Mouse (Mus musculus): ENCODE measurements around the gene Fnbp1l.

Fnbp1l gene

GRCm38 (mm10) chr3:122603229-122603628, 16.3 kb downstream of the Fnbp1l start:
- DNase-seq (ENCODE audit: low spot score), result no peak

- DNase-seq (ENCODE audit: low spot score), result no peak
These were observed 17.1 kb downstream of the Fnbp1l start for GRCm38 (mm10) chr3:122602370-122602769.

- DNase-seq (ENCODE audit: low spot score), result no peak
These were observed 20.2 kb downstream of the Fnbp1l start for GRCm38 (mm10) chr3:122599291-122599690.

- no peak for DNase-seq (ENCODE audit: low spot score)
These were observed 28.7 kb downstream of the Fnbp1l start for GRCm38 (mm10) chr3:122590804-122591203.

GRCm38 (mm10) chr3:122590346-122590745, 29.2 kb downstream of the Fnbp1l start:
- DNase-seq (ENCODE audit: low spot score), result no peak

- no peak for DNase-seq (ENCODE audit: low spot score)
These were observed 32.4 kb downstream of the Fnbp1l start for GRCm38 (mm10) chr3:122586918-122587641.

- no peak for DNase-seq (ENCODE audit: low spot score)
These were observed 42.2 kb downstream of the Fnbp1l start for GRCm38 (mm10) chr3:122577360-122577759.

GRCm38 (mm10) chr3:122574921-122575320, 44.6 kb downstream of the Fnbp1l start:
- DNase-seq (ENCODE audit: low spot score), result no peak

- DNase-seq (ENCODE audit: low spot score), result no peak
These were observed 45.9 kb downstream of the Fnbp1l start for GRCm38 (mm10) chr3:122573426-122574286.

- no peak for DNase-seq (ENCODE audit: low spot score)
These were observed 53.0 kb downstream of the Fnbp1l start for GRCm38 (mm10) chr3:122566549-122566948.

GRCm38 (mm10) chr3:122566112-122566511, 53.4 kb downstream of the Fnbp1l start:
- DNase-seq (ENCODE audit: low spot score), result no peak

- DNase-seq (ENCODE audit: low spot score), result no peak
These were observed 54.2 kb downstream of the Fnbp1l start for GRCm38 (mm10) chr3:122565285-122565684.

GRCm38 (mm10) chr3:122557766-122558165, 61.7 kb downstream of the Fnbp1l start:
- no peak for DNase-seq (ENCODE audit: low spot score)

- DNase-seq (ENCODE audit: low spot score), result no peak
These were observed 68.3 kb downstream of the Fnbp1l start for GRCm38 (mm10) chr3:122551174-122551573.

GRCm38 (mm10) chr3:122547469-122547868, 72.0 kb downstream of the Fnbp1l start:
- DNase-seq (ENCODE audit: low spot score), result no peak

GRCm38 (mm10) chr3:122545346-122545745, 74.2 kb downstream of the Fnbp1l start:
- DNase-seq (ENCODE audit: low spot score), result no peak

- no peak for DNase-seq (ENCODE audit: low spot score)
These were observed 78.6 kb downstream of the Fnbp1l start for GRCm38 (mm10) chr3:122540918-122541317.

GRCm38 (mm10) chr3:122539961-122540690, 79.4 kb downstream of the Fnbp1l start:
- DNase-seq (ENCODE audit: low spot score), result no peak

GRCm38 (mm10) chr3:122538851-122539250, 80.7 kb downstream of the Fnbp1l start:
- no peak for DNase-seq (ENCODE audit: low spot score)

- no peak for DNase-seq (ENCODE audit: low spot score)
These were observed 83.4 kb downstream of the Fnbp1l start for GRCm38 (mm10) chr3:122535938-122536703.

- no peak for DNase-seq (ENCODE audit: low spot score)
These were observed 91.0 kb downstream of the Fnbp1l start for GRCm38 (mm10) chr3:122528477-122528876.

- DNase-seq (ENCODE audit: low spot score), result no peak
These were observed 98.2 kb downstream of the Fnbp1l start for GRCm38 (mm10) chr3:122521294-122521693.
